Mouse (Mus musculus) duodenum, adult 2 months (tissue): ENCODE measurements around the gene Pramef20. TPM values are rescaled to one million over a fixed set of nuclear protein-coding genes. Genes with fewer than 3 reads are reported as not detected.

Experiments used
- polyA plus RNA-seq: library from polyadenylated mRNA; depleted of rRNA; stranded (reverse); fragments of >200 nt; gene quantifications from 2 replicates; pipeline ENCODE4 v1.2.3, GENCODE M21; 2012; ENCODE audit warnings: low replicate concordance; rRNA removed

Gene Pramef20
- polyA plus RNA-seq: not detected in 2 replicates

DNA sequence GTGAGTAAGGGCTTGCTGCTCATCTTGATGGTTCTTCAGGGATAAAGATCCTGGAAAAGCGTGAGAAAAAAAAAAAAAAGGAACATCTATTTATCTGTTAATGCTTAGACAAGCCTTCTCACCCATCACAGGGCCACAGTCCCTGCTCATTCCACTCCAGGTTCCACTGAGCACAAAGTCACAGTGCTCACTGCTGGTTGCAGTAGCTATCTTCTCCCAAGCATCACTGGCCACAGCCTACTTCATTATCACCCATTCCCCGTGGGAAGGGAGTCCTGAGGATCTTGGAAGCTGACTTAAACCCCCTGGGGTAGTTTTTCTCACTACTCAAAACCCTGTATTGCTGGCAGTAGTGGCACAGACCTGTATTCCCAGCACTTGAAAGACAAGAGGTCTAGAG lies at the start of gene Pramef20:
Gene Pramef20, minus strand, starts transcription at position 23 of the 400 bp plus-strand sequence.

GRCm38 (mm10) chr4:144408290-144408689 lies 30.6 kb upstream of the Pramef20 start, which contains the start of gene Pramef12:
Pramef12 (minus strand) TSS chr4:144408464.

GRCm38 (mm10) chr4:144357642-144358041 lies 20.1 kb downstream of the Pramef20 start, which contains the start of gene Gm13119:
Gm13119 (plus strand) TSS chr4:144357942.

DNA sequence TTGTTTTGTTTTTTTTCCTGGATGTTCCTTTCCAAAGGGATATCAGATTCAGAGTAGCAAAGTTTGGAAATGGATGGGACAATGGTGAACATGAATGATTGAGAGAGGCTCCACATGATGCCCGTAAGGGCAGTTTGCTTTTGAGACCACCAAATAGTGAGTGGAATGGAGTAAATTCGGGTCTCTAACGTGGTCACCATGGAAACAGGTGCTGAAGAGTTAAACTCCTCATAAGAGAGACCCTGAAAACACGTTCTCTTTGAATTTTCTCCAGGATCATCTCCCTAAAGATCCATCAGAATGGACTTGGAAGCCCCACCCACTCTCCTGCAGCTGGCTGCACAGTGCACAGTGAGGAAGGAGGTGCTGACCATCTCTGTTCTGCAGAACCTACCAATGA lies 47.8 kb downstream of the Pramef20 start, which contains the start of gene Gm13128:
Gene Gm13128, plus strand, starts transcription at position 301 of the 400 bp plus-strand sequence.

Other genes starting within 250 kb of the Pramef20 start
- gene Oog3, start 215.3 kb downstream of the Pramef20 start, polyA plus RNA-seq: not detected in 2 replicates
- not detected in 2 replicates for gene Oog2, start 187.2 kb downstream of the Pramef20 start, polyA plus RNA-seq
- gene C87977, start 164.6 kb downstream of the Pramef20 start, polyA plus RNA-seq: 0.22 TPM in 1 of 2 replicates, not detected in the other
- gene Pramel5, start 97.4 kb downstream of the Pramef20 start, polyA plus RNA-seq: not detected in 2 replicates
- not detected in 2 replicates for gene Gm13128, start 47.7 kb downstream of the Pramef20 start, polyA plus RNA-seq
- gene Gm13119, start 20.0 kb downstream of the Pramef20 start, polyA plus RNA-seq: not detected in 2 replicates
- not detected in 2 replicates for gene Pramef12, start 30.5 kb upstream of the Pramef20 start, polyA plus RNA-seq
- gene 1700012P22Rik, start 60.8 kb upstream of the Pramef20 start, polyA plus RNA-seq: not detected in 2 replicates
- not detected in 2 replicates for gene Gm9944, start 75.4 kb upstream of the Pramef20 start, polyA plus RNA-seq
- not detected in 2 replicates for gene Aadacl3, start 85.8 kb upstream of the Pramef20 start, polyA plus RNA-seq
- not detected in 2 replicates for gene 9430007A20Rik, start 141.9 kb upstream of the Pramef20 start, polyA plus RNA-seq
- not detected in 2 replicates for gene Gm13124, start 187.2 kb upstream of the Pramef20 start, polyA plus RNA-seq
- not detected in 2 replicates for gene Aadacl4, start 235.8 kb upstream of the Pramef20 start, polyA plus RNA-seq